Mouse (Mus musculus): ENCODE results near the gene Sez6l.

Gene Sez6l

DNA sequence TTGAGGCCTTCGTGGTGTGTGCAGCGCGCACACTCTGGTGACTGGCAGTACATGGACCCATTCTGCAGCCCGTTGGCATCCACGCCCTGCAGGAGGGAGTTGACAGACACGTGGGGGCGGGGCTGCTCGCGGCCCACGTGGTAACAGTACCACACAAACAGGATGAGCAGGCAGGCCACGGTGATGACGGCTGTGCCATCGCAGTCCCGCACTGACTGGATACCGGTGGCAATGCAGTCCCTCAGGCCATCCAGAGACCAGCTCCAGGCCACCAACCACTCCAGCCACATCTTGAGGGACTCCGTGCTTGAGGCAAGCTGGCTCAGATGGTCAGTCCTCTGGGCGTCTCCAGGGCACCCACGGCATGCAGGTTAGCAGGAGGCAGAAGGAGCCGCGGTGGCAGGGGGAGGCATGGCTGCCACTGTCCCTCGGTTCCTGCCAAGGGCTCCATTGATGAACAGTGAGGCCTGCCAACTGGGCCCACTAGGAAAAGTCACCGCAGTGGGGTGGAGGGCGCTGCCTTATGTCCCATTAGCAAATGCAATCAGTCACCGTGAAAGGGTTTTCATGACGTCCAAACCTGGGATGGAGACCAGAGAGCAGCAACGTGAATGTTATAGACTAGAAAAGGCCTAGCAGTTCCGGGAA is 185.2 kb downstream of the Sez6l start:
- intact Hi-C loops (cut with DNase I) = no loop called here

DNA sequence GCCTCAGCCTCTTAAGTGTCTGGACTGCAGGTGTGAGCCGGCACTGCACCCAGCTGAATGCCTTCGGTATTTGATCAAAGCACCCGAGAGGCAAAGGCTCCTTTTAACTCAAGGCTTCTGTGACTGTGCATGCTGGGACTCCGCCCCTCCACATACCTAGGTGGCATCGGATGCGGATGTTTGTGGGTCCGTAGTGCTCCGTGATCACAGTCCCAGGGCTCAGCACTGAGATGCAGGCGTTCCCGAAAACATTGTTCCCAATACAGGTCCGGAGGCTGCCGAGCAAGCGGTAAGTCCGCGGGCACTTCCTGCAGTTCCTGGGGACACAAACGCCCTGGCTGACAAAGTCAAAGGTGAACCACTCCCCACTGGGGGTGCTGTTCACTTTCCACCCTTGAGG is 186.0 kb downstream of the Sez6l start:
- intact Hi-C loops (cut with DNase I) = no loop called here

DNA sequence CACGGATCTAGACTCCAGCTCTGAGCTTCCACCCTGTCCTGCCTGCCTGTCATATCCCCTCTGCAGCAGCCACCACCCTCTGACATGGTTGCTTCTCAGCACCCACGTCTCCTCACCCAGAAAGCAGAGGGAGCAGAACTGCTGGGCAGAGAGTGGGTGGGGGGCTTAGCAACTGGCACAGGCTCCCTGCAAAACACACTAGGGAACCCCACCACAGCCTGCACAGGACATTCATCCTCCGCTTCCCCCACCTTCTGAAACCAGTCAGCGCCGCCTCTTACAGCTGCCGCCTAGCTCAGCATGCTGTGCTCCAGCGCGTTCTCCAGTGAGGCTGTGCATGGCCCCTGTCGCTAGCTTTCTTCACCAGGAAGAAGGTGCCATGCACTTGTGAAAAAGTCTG is 187.6 kb downstream of the Sez6l start:
- intact Hi-C loops (cut with DNase I) = loop anchor here (5.0 kb wide), 1 partner anchor 33 kb away; no protein-coding TSS in a partner anchor

DNA sequence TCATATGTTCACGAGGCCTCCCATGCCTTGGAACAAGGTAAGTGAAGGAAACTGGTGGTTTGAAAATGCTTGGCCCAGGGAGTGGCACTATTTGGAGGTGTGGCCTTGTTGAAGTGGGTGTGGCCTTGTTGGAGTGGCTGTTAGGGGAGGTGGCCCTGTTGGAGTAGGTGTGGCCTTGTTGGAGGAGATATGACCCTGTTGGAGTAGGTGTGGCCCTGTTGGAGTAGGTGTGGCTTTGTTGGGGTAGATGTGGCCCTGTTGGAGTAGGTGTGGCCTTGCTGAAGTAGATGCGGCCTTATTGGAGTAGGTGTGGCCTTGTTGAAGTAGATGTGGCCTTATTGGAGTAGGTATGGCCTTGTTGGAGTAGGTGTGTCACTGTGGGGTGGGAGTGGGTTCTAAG is 191.0 kb downstream of the Sez6l start:
- intact Hi-C loops (cut with DNase I) = loop anchor here (5.0 kb wide), 1 partner anchor 36 kb away; no protein-coding TSS in a partner anchor

DNA sequence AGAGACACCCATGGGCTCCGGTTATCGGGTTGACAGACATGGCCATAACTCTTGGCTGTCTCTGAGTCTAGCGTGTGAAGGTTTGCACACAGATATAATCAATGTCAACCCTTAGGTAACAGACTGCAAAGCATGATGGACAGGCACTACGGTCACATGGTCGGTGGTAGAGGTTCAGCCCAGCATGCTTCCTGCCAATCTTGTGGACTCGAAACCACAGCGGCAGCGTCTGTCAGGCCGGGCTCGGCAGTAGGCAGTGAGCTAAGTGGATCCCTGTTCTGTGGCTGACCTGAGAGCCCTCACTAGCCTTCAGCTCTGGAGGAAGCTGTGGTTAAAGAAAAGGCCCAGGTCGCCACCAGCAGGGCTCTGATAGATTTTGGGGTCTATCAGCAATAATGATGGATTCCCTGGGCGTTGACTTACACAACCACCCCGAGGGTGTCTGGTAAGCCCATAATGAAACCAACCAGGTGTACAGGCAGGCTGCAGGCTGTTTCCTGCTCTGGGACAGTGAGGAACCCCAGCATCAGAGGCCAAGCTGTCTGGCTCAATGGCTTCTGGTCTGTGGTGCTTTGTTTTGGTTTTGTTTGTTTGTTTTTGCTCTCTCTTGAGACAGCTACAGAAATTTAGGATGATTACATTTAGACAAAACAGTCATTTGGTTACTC is 192.0 kb downstream of the Sez6l start:
- intact Hi-C loops (cut with DNase I) = loop anchor here (5.0 kb wide), 1 partner anchor 37 kb away; no protein-coding TSS in a partner anchor

DNA sequence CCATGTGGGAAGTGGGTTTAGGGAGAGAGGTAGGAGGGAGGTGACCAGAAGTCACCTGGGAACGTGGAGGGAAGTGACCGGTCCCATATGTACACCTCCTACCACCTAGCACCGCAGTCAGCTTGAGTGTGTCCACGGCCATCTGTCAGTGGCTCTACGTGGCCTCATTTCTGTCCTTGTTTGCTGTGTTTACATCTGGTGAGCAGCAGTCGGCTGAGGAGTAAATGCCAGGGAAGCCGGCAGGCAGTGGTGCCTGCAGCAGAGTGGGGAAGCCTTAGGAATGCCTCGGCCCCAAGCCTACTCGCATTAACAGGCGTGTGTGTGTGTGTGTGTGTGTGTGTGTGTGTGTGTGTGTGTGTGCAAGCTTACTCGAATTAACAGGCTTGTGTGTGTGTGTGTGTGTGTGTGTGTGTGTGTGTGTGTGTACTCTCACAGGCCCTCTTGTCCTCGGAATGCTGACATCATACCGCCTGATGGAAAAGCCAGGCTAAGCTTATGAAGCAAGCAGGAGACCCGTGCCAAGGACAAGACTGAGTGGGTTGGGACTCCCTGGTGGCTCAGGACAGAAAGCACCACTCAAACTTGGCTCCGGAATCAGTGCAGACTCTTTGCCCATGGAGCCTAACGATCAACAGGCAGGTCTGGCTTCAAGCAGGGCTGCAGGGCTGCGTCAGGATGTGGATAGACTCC is 194.2 kb downstream of the Sez6l start:
- intact Hi-C loops (cut with DNase I) = no loop called here

DNA sequence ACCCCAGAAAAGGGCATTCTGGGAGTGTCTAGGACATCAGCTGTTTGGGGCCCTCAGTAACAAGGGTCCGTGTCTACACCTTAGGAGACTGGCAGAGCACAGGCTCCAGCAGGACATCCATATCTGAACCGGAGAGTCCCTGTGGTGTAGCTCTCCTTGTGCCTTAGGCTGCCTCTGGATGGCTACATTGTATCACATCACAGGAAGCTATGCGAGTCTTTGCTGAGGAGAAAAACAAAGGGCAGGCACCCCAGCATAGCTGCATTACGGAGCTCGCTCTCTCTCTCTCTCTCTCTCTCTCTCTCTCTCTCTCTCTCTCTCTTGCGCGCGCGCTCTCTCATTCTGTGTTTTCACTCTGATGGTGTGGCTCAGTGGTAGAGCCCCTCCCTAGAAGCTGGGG is 194.9 kb downstream of the Sez6l start:
- intact Hi-C loops (cut with DNase I) = no loop called here

DNA sequence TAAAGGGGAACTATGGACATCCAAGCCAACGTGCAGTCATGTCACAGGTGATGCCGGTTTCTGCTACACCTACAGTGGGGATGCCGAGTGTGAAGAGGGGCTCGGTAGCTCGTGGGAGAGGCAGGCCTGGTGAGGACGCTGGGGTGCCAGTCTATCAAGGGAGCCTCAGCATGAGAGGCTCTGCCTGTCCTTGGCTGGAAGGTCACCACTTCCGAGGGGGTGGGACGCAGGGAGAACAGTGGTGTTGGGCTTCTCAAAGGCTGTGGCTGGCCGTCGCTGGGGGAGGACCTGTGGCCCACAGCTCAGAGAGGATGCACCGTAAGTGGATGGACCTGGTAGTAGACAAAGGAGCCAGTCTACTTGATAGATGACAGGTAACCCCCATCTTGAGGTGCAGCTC is 195.8 kb downstream of the Sez6l start:
- intact Hi-C loops (cut with DNase I) = no loop called here

DNA sequence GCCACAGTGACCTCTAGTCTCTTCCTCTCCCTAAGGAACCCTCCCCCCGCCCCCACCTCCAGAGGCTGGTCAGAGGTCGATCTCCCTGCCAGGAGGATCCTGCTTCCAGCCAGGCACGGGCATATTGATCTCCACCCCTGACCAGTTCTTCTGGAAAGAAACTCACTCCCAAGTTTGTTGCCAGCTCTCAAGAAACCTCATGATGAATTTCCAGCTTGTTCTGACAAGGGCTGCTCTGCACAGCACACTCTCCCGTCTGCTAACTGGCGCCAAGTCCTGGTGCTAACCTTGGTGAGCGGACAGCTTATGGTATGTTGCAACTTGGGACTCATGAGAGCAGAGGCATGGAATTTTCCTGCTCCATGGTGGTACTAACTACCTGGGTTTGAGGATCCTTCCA is 198.3 kb downstream of the Sez6l start:
- intact Hi-C loops (cut with DNase I) = no loop called here

DNA sequence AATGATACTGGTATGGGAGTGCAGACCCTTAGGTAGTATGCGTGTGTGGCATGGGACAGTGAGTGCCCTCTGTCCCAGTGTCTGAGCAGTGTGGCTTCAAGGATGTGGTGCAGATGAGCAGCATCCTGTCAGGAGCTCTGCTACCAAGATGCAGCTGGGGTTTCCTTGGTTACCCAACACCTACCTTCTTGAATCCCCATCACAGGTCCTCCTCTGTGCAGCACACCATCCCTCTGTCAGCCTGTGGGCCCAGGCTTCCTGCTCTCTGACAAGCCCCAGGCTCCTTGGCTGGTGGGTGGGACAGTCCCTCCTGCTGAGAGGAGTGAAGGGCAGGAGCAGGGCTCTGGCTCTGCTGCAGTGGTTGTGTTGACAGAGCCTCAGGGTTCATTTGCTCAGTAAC is 199.6 kb downstream of the Sez6l start:
- intact Hi-C loops (cut with DNase I) = no loop called here

DNA sequence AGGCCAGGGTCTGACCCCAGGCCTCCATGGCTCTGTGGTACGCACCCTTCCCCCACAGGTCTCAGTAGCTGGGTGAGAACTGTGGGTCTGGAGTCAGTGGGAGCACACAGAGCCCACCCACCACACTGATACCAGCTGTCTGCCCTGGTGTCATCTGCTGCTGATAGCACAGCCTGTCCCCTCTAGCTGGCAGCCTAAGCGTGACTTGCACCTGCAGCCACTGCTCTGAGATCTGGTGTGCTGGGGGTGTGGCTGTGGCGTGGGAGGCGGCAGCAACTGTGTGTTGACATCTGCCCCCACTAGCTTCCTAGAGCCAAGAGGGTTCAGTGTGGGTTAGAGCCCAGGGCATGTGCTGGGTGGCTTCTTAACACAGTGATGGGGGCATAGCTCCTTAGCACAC is 200.9 kb downstream of the Sez6l start:
- intact Hi-C loops (cut with DNase I) = no loop called here

DNA sequence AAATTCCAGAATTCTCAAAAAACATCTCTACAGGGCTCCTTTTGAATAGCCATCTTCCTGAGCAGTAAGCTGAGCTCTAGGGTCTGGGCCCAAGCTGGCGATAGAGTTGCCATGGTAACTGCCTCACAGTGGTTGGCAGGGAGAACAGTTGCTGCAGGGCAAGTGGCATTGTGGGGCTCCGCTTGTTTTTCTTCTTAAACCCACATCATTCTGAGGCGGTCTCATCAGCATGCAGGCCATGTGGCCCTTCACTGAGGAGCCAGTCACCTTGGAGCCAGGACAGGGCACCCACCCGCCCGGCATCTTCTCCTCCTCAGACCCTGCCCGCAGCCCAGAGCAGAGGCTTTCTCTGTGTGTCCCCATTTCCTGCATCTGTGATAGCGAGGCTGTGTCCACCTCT is 205.1 kb downstream of the Sez6l start:
- intact Hi-C loops (cut with DNase I) = no loop called here

DNA sequence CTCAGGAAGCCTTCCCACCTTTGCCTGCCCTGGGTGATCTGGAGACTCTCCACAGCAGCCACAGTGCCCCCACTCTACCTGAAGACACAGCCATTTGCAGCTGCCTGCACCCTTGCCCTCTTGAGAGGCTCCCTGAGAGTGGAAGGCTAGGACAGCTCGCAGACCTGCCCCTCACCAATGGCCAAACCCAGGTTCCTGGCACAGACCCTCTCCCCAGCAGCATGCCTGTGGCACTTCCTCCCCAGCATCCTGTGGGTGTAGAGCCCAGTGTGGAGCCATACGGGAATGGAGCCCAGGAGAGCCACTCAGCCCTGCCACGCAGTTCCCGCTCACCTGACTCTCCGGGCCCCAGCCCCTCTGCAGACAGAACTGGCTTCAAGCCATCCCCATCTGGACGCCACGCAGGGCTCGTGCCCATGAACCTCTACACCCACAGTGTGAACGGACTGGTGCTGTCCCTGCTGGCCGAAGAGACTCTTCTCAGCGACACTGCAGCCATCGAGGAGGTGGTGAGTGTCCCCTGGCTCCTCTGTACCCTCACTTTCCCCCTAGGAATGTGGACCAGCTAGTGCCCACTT is 206.7 kb downstream of the Sez6l start:
- intact Hi-C loops (cut with DNase I) = no loop called here

DNA sequence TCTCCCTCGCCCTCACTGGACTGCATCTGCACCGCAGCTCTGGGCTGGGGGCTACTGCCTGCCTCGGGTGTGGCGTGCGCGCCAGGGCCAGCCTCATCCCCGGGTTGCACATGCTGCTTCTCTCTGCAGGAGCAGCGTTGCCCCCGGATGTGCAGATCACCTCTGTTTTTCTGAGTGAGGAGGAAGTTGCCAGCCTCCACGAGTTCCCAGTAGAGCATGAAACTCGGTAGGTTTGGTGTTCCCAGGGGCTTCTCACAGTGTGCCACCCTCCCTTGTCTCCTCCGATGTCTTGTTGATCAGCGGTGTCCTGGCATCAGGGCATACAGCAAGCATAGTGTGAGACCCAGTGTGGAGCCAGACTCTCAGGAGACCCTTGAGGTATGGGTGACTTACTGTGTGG is 207.7 kb downstream of the Sez6l start:
- intact Hi-C loops (cut with DNase I) = loop anchor here (5.0 kb wide), 1 partner anchor 58 kb away; no protein-coding TSS in a partner anchor

Data from adrenal gland (tissue).